Mouse (Mus musculus) embryonic stem cell, embryonic (primary cell): ENCODE data around the gene Dnah1.

ENCODE experiments used
- CTCF ChIA-PET, 4 experiments: fragments of 300-600 bp in 2 of 4; fragments of 350-600 bp in 2 of 4; sonication (Branson Sonifier 250); formaldehyde crosslinking; loops; one replicate each; lab custom pipeline; 2022; ENCODE audit warnings: inconsistent platforms in 2 of 4; lab: Charles Lee
- POLR2A ChIA-PET, 4 experiments: fragments of 300-600 bp in 2 of 4; fragments of 350-600 bp in 2 of 4; sonication (Branson Sonifier 250); formaldehyde crosslinking; loops; one replicate each; lab custom pipeline; 2022; ENCODE audit warnings: antibody characterized with exemption in 4 of 4, inconsistent platforms in 1 of 4; lab: Charles Lee

Gene Dnah1

GRCm38 (mm10) chr14:31326770-31327169 lies 3.1 kb upstream of the Dnah1 start:
- POLR2A ChIA-PET, result interaction anchor here in 1 of 4 experiments (0.6 kb wide), 1 partner anchor 8 kb away, joined by 3 read pairs; no protein-coding TSS in a partner anchor

GRCm38 (mm10) chr14:31325551-31325950 lies 1.9 kb upstream of the Dnah1 start:
- ChIA-PET POLR2A (interaction anchor here in 3 of 4 experiments (0.6 to 1.4 kb wide), 3 partner anchors 11 to 39 kb away, joined by 4 to 6 read pairs (median 4); partner anchors contain the start of gene Capn7 (in 1 of the 3)), CTCF (interaction anchor here in 3 of 4 experiments (0.5 to 3.6 kb wide), 11 partner anchors 10 to 329 kb away, joined by 3 to 16 read pairs (median 3); partner anchors contain the start of gene Capn7 (in 2 of the 3))

More at GRCm38 (mm10) chr14:31326770-31327169, 3.1 kb upstream of the Dnah1 start:
- CTCF ChIA-PET, result interaction anchor here in 1 of 4 experiments (0.5 kb wide), 1 partner anchor 90 kb away, joined by 5 read pairs; no protein-coding TSS in a partner anchor

GRCm38 (mm10) chr14:31324851-31325250 lies 1.2 kb upstream of the Dnah1 start:
- POLR2A ChIA-PET, result interaction anchor here in 2 of 4 experiments (0.7 to 2.0 kb wide), 7 partner anchors 10 to 1548 kb away, joined by 3 to 10 read pairs (median 4); partner anchors contain the start of gene Capn7 (in 2 of the 2)

GRCm38 (mm10) chr14:31323189-31323588 lies 507 bp downstream of the Dnah1 start:
- POLR2A ChIA-PET, result interaction anchor here in 1 of 4 experiments (0.5 to 2.0 kb wide), 3 partner anchors 13 to 153 kb away, joined by 4 to 10 read pairs (median 4); partner anchors contain the start of gene Capn7
- CTCF ChIA-PET, result interaction anchor here in 3 of 4 experiments (1.4 to 3.6 kb wide), 4 partner anchors 12 to 132 kb away, joined by 5 to 16 read pairs (median 6); partner anchors contain the start of gene Capn7 (in 1 of the 3)

More at GRCm38 (mm10) chr14:31324851-31325250, 1.2 kb upstream of the Dnah1 start:
- CTCF ChIA-PET, result interaction anchor here in 3 of 4 experiments (0.5 to 3.6 kb wide), 19 partner anchors 8 to 750 kb away, joined by 3 to 16 read pairs (median 3); partner anchors contain the start of gene Capn7 (in 2 of the 3)

- POLR2A ChIA-PET, result interaction anchor here in 1 of 4 experiments (1.2 kb wide), 1 partner anchor 14 kb away, joined by 3 read pairs; the partner anchor contains the start of gene Capn7
- CTCF ChIA-PET, result no interaction called here
Measured at GRCm38 (mm10) chr14:31322191-31322590, 1.5 kb downstream of the Dnah1 start.

GRCm38 (mm10) chr14:31321181-31321580 lies 2.5 kb downstream of the Dnah1 start:
- CTCF ChIA-PET, result no interaction called here
- POLR2A ChIA-PET, result interaction anchor here in 1 of 4 experiments (1.2 kb wide), 1 partner anchor 15 kb away, joined by 3 read pairs; the partner anchor contains the start of gene Capn7

GRCm38 (mm10) chr14:31319546-31319945 lies 4.2 kb downstream of the Dnah1 start:
- ChIA-PET CTCF (interaction anchor here in 1 of 4 experiments (1.0 kb wide), 1 partner anchor 10 kb away, joined by 3 read pairs; no protein-coding TSS in a partner anchor), POLR2A (no interaction called here)

- ChIA-PET CTCF (interaction anchor here in 2 of 4 experiments (0.6 kb wide), 2 partner anchors 155 to 552 kb away, joined by 3 to 4 read pairs; no protein-coding TSS in a partner anchor), POLR2A (interaction anchor here in 1 of 4 experiments (0.5 kb wide), 1 partner anchor 23 kb away, joined by 3 read pairs; no protein-coding TSS in a partner anchor)
Measured at GRCm38 (mm10) chr14:31317754-31318153, 5.9 kb downstream of the Dnah1 start.

GRCm38 (mm10) chr14:31316613-31317012 lies 7.1 kb downstream of the Dnah1 start:
- ChIA-PET CTCF (interaction anchor here in 1 of 4 experiments (1.1 kb wide), 1 partner anchor 8 kb away, joined by 3 read pairs; no protein-coding TSS in a partner anchor), POLR2A (no interaction called here)

GRCm38 (mm10) chr14:31313192-31313591 lies 10.5 kb downstream of the Dnah1 start:
- CTCF ChIA-PET, result no interaction called here

GRCm38 (mm10) chr14:31285728-31286127 lies 38.0 kb downstream of the Dnah1 start:
- POLR2A ChIA-PET, result interaction anchor here in 1 of 4 experiments (1.1 kb wide), 1 partner anchor 16 kb away, joined by 3 read pairs; no protein-coding TSS in a partner anchor
- CTCF ChIA-PET, result no interaction called here

More at GRCm38 (mm10) chr14:31313192-31313591, 10.5 kb downstream of the Dnah1 start:
- POLR2A ChIA-PET, result no interaction called here

GRCm38 (mm10) chr14:31272164-31272563 lies 51.5 kb downstream of the Dnah1 start:
- POLR2A ChIA-PET, result interaction anchor here in 2 of 4 experiments (0.5 to 1.8 kb wide), 5 partner anchors 12 to 211 kb away, joined by 3 to 5 read pairs (median 4); partner anchors contain the start of genes Bap1 (in 1 of the 2) and Phf7 (in 1 of the 2)
- CTCF ChIA-PET, result interaction anchor here (0.5 to 1.7 kb wide), 38 partner anchors 9 to 657 kb away, joined by 3 to 26 read pairs (median 4); partner anchors contain the start of genes Dnah1 (in 2 of the 4), Btd (in 1 of the 4), Capn7 (in 1 of the 4) and Hacl1 (in 1 of the 4)

- CTCF ChIA-PET, result interaction anchor here in 2 of 4 experiments (1.2 to 1.6 kb wide), 6 partner anchors 14 to 58 kb away, joined by 3 to 4 read pairs (median 3); no protein-coding TSS in a partner anchor
- POLR2A ChIA-PET, result interaction anchor here in 2 of 4 experiments (1.1 to 2.5 kb wide), 2 partner anchors 16 to 145 kb away, joined by 3 to 17 read pairs; no protein-coding TSS in a partner anchor
Measured at GRCm38 (mm10) chr14:31271121-31271520, 52.6 kb downstream of the Dnah1 start.

- POLR2A ChIA-PET, result interaction anchor here in 3 of 4 experiments (0.5 to 3.4 kb wide), 26 partner anchors 8 to 1242 kb away, joined by 3 to 17 read pairs (median 4); partner anchors contain the start of genes Bap1 (in 1 of the 3), Capn7 (in 1 of the 3), Phf7 (in 1 of the 3) and Smim4 (in 1 of the 3)
Measured at GRCm38 (mm10) chr14:31269456-31270100, 54.1 kb downstream of the Dnah1 start.

GRCm38 (mm10) chr14:31268301-31269001 lies 55.2 kb downstream of the Dnah1 start:
- ChIA-PET CTCF (no interaction called here), POLR2A (interaction anchor here in 2 of 4 experiments (1.1 to 3.4 kb wide), 4 partner anchors 13 to 897 kb away, joined by 3 to 17 read pairs (median 10); partner anchors contain the start of genes Bap1 (in 1 of the 2) and Phf7 (in 1 of the 2))

More at GRCm38 (mm10) chr14:31269456-31270100, 54.1 kb downstream of the Dnah1 start:
- CTCF ChIA-PET, result interaction anchor here in 3 of 4 experiments (0.5 to 1.6 kb wide), 10 partner anchors 12 to 203 kb away, joined by 3 to 7 read pairs (median 3); partner anchors contain the start of genes Bap1 (in 1 of the 3), Capn7 (in 1 of the 3), Dnah1 (in 1 of the 3) and Phf7 (in 1 of the 3)

GRCm38 (mm10) chr14:31267649-31268048 lies 56.0 kb downstream of the Dnah1 start:
- POLR2A ChIA-PET, result interaction anchor here (0.7 to 3.4 kb wide), 5 partner anchors 12 to 1112 kb away, joined by 3 to 17 read pairs (median 6); partner anchors contain the start of genes Bap1 (in 2 of the 4), Phf7 (in 2 of the 4) and Capn7 (in 1 of the 4)

More at GRCm38 (mm10) chr14:31267649-31268048, 56.0 kb downstream of the Dnah1 start:
- CTCF ChIA-PET, result interaction anchor here in 1 of 4 experiments (0.6 kb wide), 1 partner anchor 167 kb away, joined by 3 read pairs; no protein-coding TSS in a partner anchor
